Mouse (Mus musculus) stomach, embryonic 15.5 days (tissue): ENCODE results near the gene Pik3r1. TPM values are rescaled to one million over a fixed set of nuclear protein-coding genes. Genes with fewer than 3 reads are reported as not detected.

ENCODE experiments used
- ATAC-seq: fragments of 200-750 bp; cut with Nextera tagmentation; 2 replicates; pipeline ENCODE4 v1.8.0; 2017; ENCODE audit warnings: low read depth, moderate number of reproducible peaks, moderate TSS enrichment; ENCODE audit not compliant: insufficient read depth, low FRiP score
- H3K27ac ChIP-seq: fragments of 300-500 bp; sonication (generic); 2 replicates; pipeline ENCODE4 v1.5.1; 2015; ENCODE audit warnings: mild to moderate bottlenecking, inconsistent platforms
- H3K27me3 ChIP-seq: fragments of 300-500 bp; sonication (generic); replicated peaks from 2 replicates; pipeline ENCODE4 v1.6.1; 2015; ENCODE audit warnings: inconsistent platforms
- H3K36me3 ChIP-seq: fragments of 300-500 bp; sonication (generic); 2 replicates; pipeline ENCODE4 v1.6.1; 2015; ENCODE audit warnings: inconsistent platforms
- H3K4me1 ChIP-seq: fragments of 300-500 bp; sonication (generic); 2 replicates; pipeline ENCODE4 v1.6.1; 2015; ENCODE audit warnings: inconsistent platforms
- H3K4me2 ChIP-seq: fragments of 300-500 bp; sonication (generic); 2 replicates; pipeline ENCODE4 v1.6.1; 2015; ENCODE audit warnings: mild to moderate bottlenecking, inconsistent platforms
- H3K4me3 ChIP-seq: fragments of 300-500 bp; sonication (generic); replicated peaks from 2 replicates; pipeline ENCODE4 v1.5.1; 2015; ENCODE audit warnings: inconsistent platforms
- H3K9ac ChIP-seq: fragments of 300-500 bp; sonication (generic); 2 replicates; pipeline ENCODE4 v1.6.1; 2015; ENCODE audit warnings: inconsistent platforms
- H3K9me3 ChIP-seq: fragments of 300-500 bp; sonication (generic); 2 replicates; pipeline ENCODE4 v1.6.1; 2016; ENCODE audit warnings: inconsistent platforms
- WGBS: fragments of 180-500 bp; shearing (Covaris S2); methylation state at CpG from one replicate; pipeline ENCODE4 v1.1.7; 2015; 5-methylcytosine and 5-hydroxymethylcytosine counted together
- polyA plus RNA-seq: library from polyadenylated mRNA; unstranded; fragments of >200 nt; fragmentation: Nextera tagmentation; extraction: Ambion mirVana; gene quantifications from 2 replicates; pipeline ENCODE4 v1.2.1, GENCODE M21; 2015

Pik3r1 gene
- polyA plus RNA-seq, 1 experiment from 2014 or later = 55.0 TPM

DNA sequence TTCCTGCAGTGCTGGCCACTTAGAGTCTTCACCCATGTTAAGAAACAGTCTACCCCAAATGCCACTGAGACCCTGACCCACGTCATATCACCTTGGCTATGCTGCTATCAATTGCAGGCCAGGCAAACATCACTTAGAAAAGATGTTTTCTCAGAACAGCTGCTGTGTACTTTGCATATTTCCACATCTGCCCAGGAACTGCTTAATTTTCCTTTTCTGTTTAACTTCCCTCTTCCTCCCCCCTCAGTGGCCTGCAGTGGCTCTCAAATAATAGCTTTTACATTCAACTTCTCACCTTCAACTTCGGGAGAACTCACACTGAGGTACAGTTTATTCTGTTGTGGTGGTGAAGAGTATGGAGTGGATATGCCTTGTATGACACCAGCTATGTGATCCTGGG lies 126.4 kb downstream of the Pik3r1 start:
- H3K4me1 ChIP-seq = no peaks in the 10 kb centered on the region
- no peak overlapping the region for H3K27ac ChIP-seq
- 56% methylated on average over 2 of the region's 2 CpGs for WGBS
- H3K9ac ChIP-seq = no peak overlapping the region
- H3K4me2 ChIP-seq = no peak overlapping the region
- ATAC-seq = no peak
- H3K9me3 ChIP-seq = no peaks in the 10 kb centered on the region
- H3K36me3 ChIP-seq = no peaks in the 10 kb centered on the region
- H3K27me3 ChIP-seq = no peaks in the 10 kb centered on the region
- H3K4me3 ChIP-seq = no peak overlapping the region

GRCm38 (mm10) chr13:101635837-101636236 lies 132.2 kb downstream of the Pik3r1 start:
- 26% methylated on average over 1 of the region's 1 CpGs for WGBS
- H3K9ac ChIP-seq = no peak overlapping the region
- H3K36me3 ChIP-seq = no peaks in the 10 kb centered on the region
- H3K27me3 ChIP-seq = no peaks in the 10 kb centered on the region
- no peak overlapping the region for H3K4me2 ChIP-seq
- no peaks in the 10 kb centered on the region for H3K9me3 ChIP-seq
- H3K4me3 ChIP-seq = no peak overlapping the region
- ATAC-seq = no peak
- H3K4me1 ChIP-seq = no peaks in the 10 kb centered on the region
- no peak overlapping the region for H3K27ac ChIP-seq

- Histone ChIP-seq H3K27ac (no peak overlapping the region), H3K9me3 (no peaks in the 10 kb centered on the region), H3K4me1 (no peaks in the 10 kb centered on the region), H3K9ac (no peak overlapping the region), H3K4me3 (no peak overlapping the region), H3K4me2 (no peak overlapping the region), H3K27me3 (no peaks in the 10 kb centered on the region), H3K36me3 (no peaks in the 10 kb centered on the region)
- ATAC-seq = no peak
Observed at GRCm38 (mm10) chr13:101634420-101634819, 133.6 kb downstream of the Pik3r1 start.

GRCm38 (mm10) chr13:101633620-101634019 lies 134.4 kb downstream of the Pik3r1 start:
- no peaks in the 10 kb centered on the region for H3K4me1 ChIP-seq
- no peaks in the 10 kb centered on the region for H3K36me3 ChIP-seq
- H3K27ac ChIP-seq = no peak overlapping the region
- H3K27me3 ChIP-seq = no peaks in the 10 kb centered on the region
- ATAC-seq = no peak
- H3K4me3 ChIP-seq = no peak overlapping the region
- no peak overlapping the region for H3K9ac ChIP-seq
- H3K4me2 ChIP-seq = no peak overlapping the region
- H3K9me3 ChIP-seq = no peaks in the 10 kb centered on the region

DNA sequence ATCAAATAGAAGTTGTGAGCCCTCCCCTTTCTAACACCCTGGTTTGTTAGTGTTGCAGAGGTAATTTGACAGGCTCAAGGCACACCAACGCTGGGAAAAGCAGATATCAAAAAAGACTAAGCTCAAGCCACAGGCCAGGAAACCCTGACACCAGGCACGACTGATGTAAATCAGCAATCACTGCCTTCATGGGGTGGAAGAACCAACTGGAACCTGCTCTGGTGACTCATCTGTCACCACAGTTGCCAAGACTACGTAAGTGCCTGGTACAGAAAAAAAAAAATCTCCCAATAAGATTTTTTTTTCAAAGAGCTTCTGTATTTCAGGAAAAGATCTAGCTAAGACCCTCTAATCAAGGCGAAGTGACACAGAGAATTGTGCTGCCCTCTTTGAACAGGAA lies 135.2 kb downstream of the Pik3r1 start:
- Histone ChIP-seq H3K4me3 (no peak overlapping the region), H3K27me3 (no peaks in the 10 kb centered on the region), H3K27ac (no peak overlapping the region), H3K9ac (no peak overlapping the region), H3K4me2 (no peak overlapping the region), H3K36me3 (no peaks in the 10 kb centered on the region), H3K9me3 (no peaks in the 10 kb centered on the region), H3K4me1 (no peaks in the 10 kb centered on the region)
- WGBS = 56% methylated on average over 4 of the region's 4 CpGs
- no peak for ATAC-seq

DNA sequence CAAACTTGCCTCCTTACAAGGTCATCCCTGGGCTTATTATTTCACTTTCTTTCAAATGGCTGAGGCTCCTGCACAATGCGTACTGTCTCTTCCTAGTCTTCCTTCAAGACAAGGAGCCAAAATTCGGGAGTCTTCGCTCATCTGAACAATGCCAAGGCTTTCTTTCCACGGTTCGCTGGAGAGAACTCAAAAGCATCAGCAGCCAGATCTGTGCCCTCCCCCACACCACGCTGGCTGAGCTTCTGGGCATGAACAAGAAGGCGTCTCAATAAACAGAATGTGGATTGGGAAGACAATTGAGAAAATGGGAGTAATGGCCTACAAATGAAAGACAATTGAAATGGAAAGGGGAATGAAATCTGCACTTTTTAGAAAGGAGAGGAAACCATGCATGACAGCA lies 136.5 kb downstream of the Pik3r1 start:
- 81% methylated on average over 7 of the region's 7 CpGs for WGBS
- Histone ChIP-seq H3K9ac (no peak overlapping the region), H3K4me1 (no peaks in the 10 kb centered on the region), H3K9me3 (no peaks in the 10 kb centered on the region), H3K36me3 (no peaks in the 10 kb centered on the region), H3K4me3 (no peak overlapping the region), H3K27me3 (no peaks in the 10 kb centered on the region), H3K27ac (no peak overlapping the region), H3K4me2 (no peak overlapping the region)
- no peak for ATAC-seq
